Mouse (Mus musculus): Measurements from ENCODE around the gene Lamb1. TPM values are rescaled to one million over a fixed set of nuclear protein-coding genes. Genes with fewer than 3 reads are reported as not detected.

Gene Lamb1
- polyA plus RNA-seq, 1 experiment: 0.01 TPM

GRCm38 (mm10) chr12:31235018-31235417, 30.0 kb upstream of the Lamb1 start:
- Histone ChIP-seq H3K9me3 (ENCODE audit: control insufficient read depth, low read length) (no peaks in the 10 kb centered on the region), H3K4me1 (ENCODE audit: control insufficient read depth) (no peaks in the 10 kb centered on the region), H3K4me3 (replicated peaks) (no peak overlapping the region), H3K36me3 (ENCODE audit: control insufficient read depth) (no peaks in the 10 kb centered on the region), H3K27me3 (ENCODE audit: control insufficient read depth) (no peaks in the 10 kb centered on the region)
- TF ChIP-seq GATA1 (IDR thresholded peaks at IDR 0.05; ENCODE audit: low read length): no peak

GRCm38 (mm10) chr12:31236861-31237595, 28.0 kb upstream of the Lamb1 start:
- H3K4me1 ChIP-seq (ENCODE audit: control insufficient read depth): no peaks in the 10 kb centered on the region
- H3K27me3 ChIP-seq (ENCODE audit: control insufficient read depth): no peaks in the 10 kb centered on the region
- no peak for TF ChIP-seq GATA1 (IDR thresholded peaks at IDR 0.05; ENCODE audit: low read length)
- no peak for TF ChIP-seq TAL1 (IDR thresholded peaks at IDR 0.05; ENCODE audit: low read length)
- H3K4me3 ChIP-seq (replicated peaks): no peak overlapping the region
- no peaks in the 10 kb centered on the region for H3K9me3 ChIP-seq (ENCODE audit: control insufficient read depth, low read length)
- H3K36me3 ChIP-seq (ENCODE audit: control insufficient read depth): no peaks in the 10 kb centered on the region

- Histone ChIP-seq H3K36me3 (ENCODE audit: control insufficient read depth) (no peaks in the 10 kb centered on the region), H3K9me3 (ENCODE audit: control insufficient read depth, low read length) (no peaks in the 10 kb centered on the region), H3K4me1 (ENCODE audit: control insufficient read depth) (no peaks in the 10 kb centered on the region), H3K4me3 (replicated peaks) (no peak overlapping the region), H3K27me3 (ENCODE audit: control insufficient read depth) (no peaks in the 10 kb centered on the region)
- no peak for TF ChIP-seq GATA1 (IDR thresholded peaks at IDR 0.05; ENCODE audit: low read length)
Observed at GRCm38 (mm10) chr12:31239031-31239583, 25.9 kb upstream of the Lamb1 start.

- Histone ChIP-seq H3K4me3 (replicated peaks) (no peak overlapping the region), H3K9me3 (ENCODE audit: control insufficient read depth, low read length) (no peaks in the 10 kb centered on the region), H3K27me3 (ENCODE audit: control insufficient read depth) (no peaks in the 10 kb centered on the region), H3K36me3 (ENCODE audit: control insufficient read depth) (no peaks in the 10 kb centered on the region), H3K4me1 (ENCODE audit: control insufficient read depth) (no peaks in the 10 kb centered on the region)
- TF ChIP-seq GATA1 (IDR thresholded peaks at IDR 0.05; ENCODE audit: low read length) (no peak), TAL1 (IDR thresholded peaks at IDR 0.05; ENCODE audit: low read length) (no peak)
Observed at GRCm38 (mm10) chr12:31239798-31240197, 25.2 kb upstream of the Lamb1 start.

GRCm38 (mm10) chr12:31240470-31240869, 24.6 kb upstream of the Lamb1 start, which contains the start of gene Gm6993:
TSS of gene Gm6993 (plus strand) at chr12:31240770.
- no peak within 1 kb of the TSS for H3K4me3 ChIP-seq (replicated peaks)
- H3K36me3 ChIP-seq (ENCODE audit: control insufficient read depth): no peaks in the 10 kb centered on the region
- H3K4me1 ChIP-seq (ENCODE audit: control insufficient read depth): no peaks in the 10 kb centered on the region
- no peak for TF ChIP-seq TAL1 (IDR thresholded peaks at IDR 0.05; ENCODE audit: low read length)
- H3K27me3 ChIP-seq (ENCODE audit: control insufficient read depth): no peaks in the 10 kb centered on the region
- H3K9me3 ChIP-seq (ENCODE audit: control insufficient read depth, low read length): no peaks in the 10 kb centered on the region

- TF ChIP-seq TAL1 (IDR thresholded peaks at IDR 0.05; ENCODE audit: low read length) (no peak), GATA1 (IDR thresholded peaks at IDR 0.05; ENCODE audit: low read length) (no peak)
- Histone ChIP-seq H3K4me1 (ENCODE audit: control insufficient read depth) (no peaks in the 10 kb centered on the region), H3K9me3 (ENCODE audit: control insufficient read depth, low read length) (no peaks in the 10 kb centered on the region), H3K4me3 (replicated peaks) (no peak overlapping the region), H3K36me3 (ENCODE audit: control insufficient read depth) (no peaks in the 10 kb centered on the region), H3K27me3 (ENCODE audit: control insufficient read depth) (no peaks in the 10 kb centered on the region)
Observed at GRCm38 (mm10) chr12:31241595-31242342, 23.3 kb upstream of the Lamb1 start.

- H3K36me3 ChIP-seq (ENCODE audit: control insufficient read depth): no peaks in the 10 kb centered on the region
Observed at GRCm38 (mm10) chr12:31244001-31244400, 21.0 kb upstream of the Lamb1 start.

GRCm38 (mm10) chr12:31244691-31245090, 20.3 kb upstream of the Lamb1 start:
- no peaks in the 10 kb centered on the region for H3K9me3 ChIP-seq (ENCODE audit: control insufficient read depth, low read length)
- no peak overlapping the region for H3K4me3 ChIP-seq (replicated peaks)
- no peaks in the 10 kb centered on the region for H3K36me3 ChIP-seq (ENCODE audit: control insufficient read depth)
- no peaks in the 10 kb centered on the region for H3K27me3 ChIP-seq (ENCODE audit: control insufficient read depth)
- H3K4me1 ChIP-seq (ENCODE audit: control insufficient read depth): no peaks in the 10 kb centered on the region
- no peak for TF ChIP-seq GATA1 (IDR thresholded peaks at IDR 0.05; ENCODE audit: low read length)
- TF ChIP-seq TAL1 (IDR thresholded peaks at IDR 0.05; ENCODE audit: low read length): no peak

More at GRCm38 (mm10) chr12:31244001-31244400, 21.0 kb upstream of the Lamb1 start:
- TF ChIP-seq TAL1 (IDR thresholded peaks at IDR 0.05; ENCODE audit: low read length): no peak
- TF ChIP-seq GATA1 (IDR thresholded peaks at IDR 0.05; ENCODE audit: low read length): no peak
- no peak overlapping the region for H3K4me3 ChIP-seq (replicated peaks)
- no peaks in the 10 kb centered on the region for H3K27me3 ChIP-seq (ENCODE audit: control insufficient read depth)
- H3K4me1 ChIP-seq (ENCODE audit: control insufficient read depth): no peaks in the 10 kb centered on the region
- H3K9me3 ChIP-seq (ENCODE audit: control insufficient read depth, low read length): no peaks in the 10 kb centered on the region

GRCm38 (mm10) chr12:31246153-31246552, 18.9 kb upstream of the Lamb1 start:
- Histone ChIP-seq H3K4me1 (ENCODE audit: control insufficient read depth) (no peaks in the 10 kb centered on the region), H3K4me3 (replicated peaks) (no peak overlapping the region), H3K27me3 (ENCODE audit: control insufficient read depth) (no peaks in the 10 kb centered on the region), H3K9me3 (ENCODE audit: control insufficient read depth, low read length) (no peaks in the 10 kb centered on the region), H3K36me3 (ENCODE audit: control insufficient read depth) (no peaks in the 10 kb centered on the region)
- TF ChIP-seq GATA1 (IDR thresholded peaks at IDR 0.05; ENCODE audit: low read length) (no peak), TAL1 (IDR thresholded peaks at IDR 0.05; ENCODE audit: low read length) (no peak)

Data from erythroblast, embryonic 14.5 days (primary cell).